Mouse (Mus musculus) megakaryocyte, embryonic 14.5 days (primary cell): ENCODE measurements around the gene Brd7.

Experiments
- FLI1 ChIP-seq: IDR thresholded peaks from 2 replicates; pipeline ENCODE4 v1.6.1; 2012; ENCODE audit warnings: low read length, inconsistent platforms, mixed read lengths
- GATA1 ChIP-seq: IDR thresholded peaks from 3 replicates; pipeline ENCODE4 v1.6.1; 2012; ENCODE audit warnings: mixed read lengths, low read length, inconsistent platforms, borderline replicate concordance

GRCm38 (mm10) chr8:88309274-88309873 lies 52.6 kb downstream of the Brd7 start:
- TF ChIP-seq FLI1 (no peak), GATA1 (no peak)
